Mouse (Mus musculus): ENCODE results near the gene Snx6. TPM values are rescaled to one million over a fixed set of nuclear protein-coding genes. Genes with fewer than 3 reads are reported as not detected.
"Not testable (repeated sequence)": the region's sequence is repeated elsewhere in the genome, so short reads cannot be mapped to it uniquely, and the experiment has no call there.

Gene Snx6
- polyA plus RNA-seq, 1 experiment = 89.8 TPM

GRCm38 (mm10) chr12:54748647-54749046 lies 46.9 kb downstream of the Snx6 start:
- Histone ChIP-seq H3K27ac (ENCODE audit: insufficient read depth, low read depth, low read length) (no peak overlapping the region), H3K4me1 (ENCODE audit: control insufficient read depth, insufficient read depth, low read length) (no peaks in the 10 kb centered on the region), H3K4me3 (ENCODE audit: insufficient read depth, low read length) (no peak overlapping the region)
- no peak for TF ChIP-seq CTCF (IDR thresholded peaks at IDR 0.05; ENCODE audit: low read depth, low read length)
- TF ChIP-seq POLR2A (IDR thresholded peaks at IDR 0.05; ENCODE audit: borderline replicate concordance, low read depth, low read length) = no peak

GRCm38 (mm10) chr12:54738661-54739243 lies 56.8 kb downstream of the Snx6 start:
- not testable (repeated sequence) for H3K4me3 ChIP-seq (ENCODE audit: insufficient read depth, low read length); H3K27ac ChIP-seq (ENCODE audit: insufficient read depth, low read depth, low read length); H3K4me1 ChIP-seq (ENCODE audit: control insufficient read depth, insufficient read depth, low read length)

GRCm38 (mm10) chr12:54737891-54738660 lies 57.4 kb downstream of the Snx6 start:
- not testable (repeated sequence) for H3K4me3 ChIP-seq (ENCODE audit: insufficient read depth, low read length); H3K27ac ChIP-seq (ENCODE audit: insufficient read depth, low read depth, low read length); H3K4me1 ChIP-seq (ENCODE audit: control insufficient read depth, insufficient read depth, low read length)

GRCm38 (mm10) chr12:54734307-54735131 lies 61.0 kb downstream of the Snx6 start:
- H3K27ac ChIP-seq (ENCODE audit: insufficient read depth, low read depth, low read length); H3K4me1 ChIP-seq (ENCODE audit: control insufficient read depth, insufficient read depth, low read length); H3K4me3 ChIP-seq (ENCODE audit: insufficient read depth, low read length): not testable (repeated sequence)

- H3K27ac ChIP-seq (ENCODE audit: insufficient read depth, low read depth, low read length); H3K4me3 ChIP-seq (ENCODE audit: insufficient read depth, low read length); H3K4me1 ChIP-seq (ENCODE audit: control insufficient read depth, insufficient read depth, low read length): not testable (repeated sequence)
Observed at GRCm38 (mm10) chr12:54729140-54730059, 66.1 kb downstream of the Snx6 start.

GRCm38 (mm10) chr12:54718871-54719786 lies 76.4 kb downstream of the Snx6 start:
- H3K4me1 ChIP-seq (ENCODE audit: control insufficient read depth, insufficient read depth, low read length); H3K4me3 ChIP-seq (ENCODE audit: insufficient read depth, low read length); H3K27ac ChIP-seq (ENCODE audit: insufficient read depth, low read depth, low read length): not testable (repeated sequence)

GRCm38 (mm10) chr12:54717516-54717915 lies 78.0 kb downstream of the Snx6 start:
- not testable (repeated sequence) for H3K27ac ChIP-seq (ENCODE audit: insufficient read depth, low read depth, low read length); H3K4me3 ChIP-seq (ENCODE audit: insufficient read depth, low read length); H3K4me1 ChIP-seq (ENCODE audit: control insufficient read depth, insufficient read depth, low read length)

GRCm38 (mm10) chr12:54713822-54714626 lies 81.5 kb downstream of the Snx6 start:
- H3K27ac ChIP-seq (ENCODE audit: insufficient read depth, low read depth, low read length); H3K4me3 ChIP-seq (ENCODE audit: insufficient read depth, low read length); H3K4me1 ChIP-seq (ENCODE audit: control insufficient read depth, insufficient read depth, low read length): not testable (repeated sequence)

GRCm38 (mm10) chr12:54710494-54710879 lies 85.0 kb downstream of the Snx6 start:
- H3K4me1 ChIP-seq (ENCODE audit: control insufficient read depth, insufficient read depth, low read length); H3K27ac ChIP-seq (ENCODE audit: insufficient read depth, low read depth, low read length); H3K4me3 ChIP-seq (ENCODE audit: insufficient read depth, low read length): not testable (repeated sequence)

GRCm38 (mm10) chr12:54709691-54710493 lies 85.6 kb downstream of the Snx6 start:
- H3K27ac ChIP-seq (ENCODE audit: insufficient read depth, low read depth, low read length); H3K4me1 ChIP-seq (ENCODE audit: control insufficient read depth, insufficient read depth, low read length); H3K4me3 ChIP-seq (ENCODE audit: insufficient read depth, low read length): not testable (repeated sequence)

All from bone marrow macrophage, adult 2 months (primary cell).